Mouse (Mus musculus): ENCODE measurements around the gene Clstn1. TPM values are rescaled to one million over a fixed set of nuclear protein-coding genes. Genes with fewer than 3 reads are reported as not detected.
A peak's percentile ranks its signal among the peaks of the same experiment; 100 is the strongest.

Gene Clstn1
- polyA plus RNA-seq, 1 experiment: 407 TPM

DNA sequence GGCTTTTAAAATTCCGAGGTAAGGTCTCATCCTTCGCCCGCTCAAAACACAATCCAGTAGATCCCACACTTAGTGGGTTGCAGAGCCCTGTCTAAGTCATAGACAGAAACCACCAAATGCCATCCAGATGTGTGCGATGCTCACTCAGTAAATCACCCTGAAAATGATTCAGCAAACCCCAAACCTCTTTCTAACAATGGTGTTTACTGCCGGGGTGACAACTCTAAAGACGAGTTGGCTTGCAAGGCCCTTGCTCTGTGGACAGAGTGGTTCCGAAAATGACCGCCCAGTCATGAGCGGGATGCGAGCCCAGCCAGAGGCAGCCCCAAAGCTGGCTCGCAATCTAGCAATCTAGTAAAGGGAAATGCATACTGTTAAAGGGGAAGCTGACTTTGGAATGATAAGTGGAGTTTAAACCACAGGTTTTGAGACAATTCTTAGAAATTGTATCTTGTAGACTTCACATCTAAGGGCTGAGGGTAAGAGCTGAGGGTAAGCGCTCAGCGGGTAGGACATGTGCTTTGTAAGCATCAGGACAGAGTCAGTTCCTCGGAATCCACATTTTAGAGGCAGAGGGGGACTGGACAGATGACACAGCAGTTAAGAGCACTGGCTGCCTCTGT, 75.8 kb downstream of the Clstn1 start:
- Histone ChIP-seq H3K4me3 (ENCODE audit: insufficient read depth, low read length) (no peak overlapping the region), H3K27ac (ENCODE audit: insufficient read depth, low read length) (no peak overlapping the region), H3K4me1 (ENCODE audit: control insufficient read depth, insufficient read depth, low read length) (no peaks in the 10 kb centered on the region)
- TF ChIP-seq CTCF (IDR thresholded peaks at IDR 0.05; ENCODE audit: extremely low read depth, insufficient read depth, low read length) (no peak), POLR2A (IDR thresholded peaks at IDR 0.05; ENCODE audit: extremely low read depth, insufficient read depth, low read length) (no peak)

DNA sequence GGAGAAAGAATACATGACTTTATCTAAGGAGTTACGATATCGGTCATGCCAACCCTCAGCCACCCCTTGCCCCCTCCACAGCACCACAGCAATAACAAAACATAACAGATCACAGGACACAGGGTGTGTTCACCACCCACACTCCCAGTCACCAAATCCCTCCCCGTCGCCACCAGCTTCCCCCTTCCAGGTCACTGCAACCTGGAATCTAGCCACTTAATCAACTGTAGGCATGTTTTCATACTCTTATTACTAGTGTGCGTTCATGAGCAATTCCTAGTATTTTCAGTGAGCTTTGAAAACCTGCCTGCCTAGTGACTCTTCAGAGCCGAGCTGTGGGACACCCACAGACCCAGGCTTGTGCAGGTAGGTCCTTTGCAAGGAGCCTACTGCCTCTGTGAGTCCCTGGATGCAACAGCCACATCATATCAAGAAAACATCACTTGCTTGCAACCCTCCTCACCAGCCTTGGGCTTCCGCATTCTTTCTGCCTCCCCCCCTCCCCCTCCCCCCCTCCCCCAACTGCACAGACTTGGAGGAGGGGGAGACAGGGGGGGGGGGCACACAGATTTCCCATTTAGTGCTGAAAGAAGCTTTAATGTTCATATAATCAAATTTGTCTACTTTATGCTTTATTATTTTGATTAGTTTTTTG, 77.7 kb downstream of the Clstn1 start:
- H3K27ac ChIP-seq (ENCODE audit: insufficient read depth, low read length): no peak overlapping the region
- H3K4me3 ChIP-seq (ENCODE audit: insufficient read depth, low read length): no peak overlapping the region
- no peaks in the 10 kb centered on the region for H3K4me1 ChIP-seq (ENCODE audit: control insufficient read depth, insufficient read depth, low read length)
- TF ChIP-seq POLR2A (IDR thresholded peaks at IDR 0.05; ENCODE audit: extremely low read depth, insufficient read depth, low read length) (no peak), CTCF (IDR thresholded peaks at IDR 0.05; ENCODE audit: extremely low read depth, insufficient read depth, low read length) (no peak)

DNA sequence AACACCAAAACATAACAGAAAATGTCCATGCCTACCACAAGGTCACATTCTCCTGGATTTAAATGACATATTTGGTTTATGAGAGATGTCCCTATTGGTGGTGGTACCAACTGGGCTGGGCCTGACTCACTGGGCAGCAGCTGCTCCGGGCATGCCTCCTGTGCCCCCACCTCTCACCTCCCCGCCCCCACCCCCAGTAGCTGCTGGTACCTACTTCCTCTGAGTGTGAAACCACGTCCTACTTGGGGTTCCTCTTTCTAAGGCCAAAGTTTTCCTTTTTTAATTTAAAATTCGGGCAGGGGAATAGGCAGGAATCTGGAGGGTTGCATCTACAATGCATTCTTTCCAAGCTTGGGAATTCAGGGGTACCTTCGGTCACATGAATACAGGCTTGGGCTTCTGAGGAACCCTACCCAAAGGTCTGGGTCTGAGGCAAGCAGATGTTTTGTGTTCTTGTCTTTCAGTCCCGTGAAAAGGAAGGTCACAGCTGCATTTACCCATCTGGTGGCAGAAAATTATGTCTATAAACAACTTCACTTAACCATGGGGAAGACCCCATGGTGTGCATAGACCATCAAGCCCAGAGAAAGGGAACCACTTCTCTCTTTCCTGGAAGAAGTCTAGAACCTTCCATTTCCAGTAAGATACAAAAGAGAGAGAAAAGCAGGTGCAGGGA, 78.9 kb downstream of the Clstn1 start:
- Histone ChIP-seq H3K4me3 (ENCODE audit: insufficient read depth, low read length) (no peak overlapping the region), H3K4me1 (ENCODE audit: control insufficient read depth, insufficient read depth, low read length) (no peaks in the 10 kb centered on the region), H3K27ac (ENCODE audit: insufficient read depth, low read length) (no peak overlapping the region)
- no peak for TF ChIP-seq POLR2A (IDR thresholded peaks at IDR 0.05; ENCODE audit: extremely low read depth, insufficient read depth, low read length)
- TF ChIP-seq CTCF (IDR thresholded peaks at IDR 0.05; ENCODE audit: extremely low read depth, insufficient read depth, low read length): no peak

DNA sequence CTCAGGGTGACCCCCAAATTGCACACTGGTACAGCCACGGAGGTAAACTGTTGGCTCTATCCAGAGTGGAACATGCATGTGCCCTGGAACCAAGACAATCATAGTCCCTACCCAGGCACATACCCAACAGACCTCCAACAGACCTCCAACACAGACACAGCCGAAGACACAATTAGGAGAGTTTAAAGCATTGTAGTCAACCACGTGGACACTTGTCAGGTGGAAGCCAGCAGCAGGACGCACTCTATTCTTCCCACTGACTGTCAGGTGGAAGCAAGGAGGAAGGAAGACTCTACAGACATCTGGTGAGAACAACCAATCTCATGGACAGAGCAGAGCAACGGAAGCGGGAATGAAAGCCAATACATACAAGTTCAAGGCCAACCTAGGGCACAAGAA, 79.4 kb downstream of the Clstn1 start:
- TF ChIP-seq CTCF (IDR thresholded peaks at IDR 0.05; ENCODE audit: extremely low read depth, insufficient read depth, low read length) (no peak), POLR2A (IDR thresholded peaks at IDR 0.05; ENCODE audit: extremely low read depth, insufficient read depth, low read length) (no peak)
- no peaks in the 10 kb centered on the region for H3K4me1 ChIP-seq (ENCODE audit: control insufficient read depth, insufficient read depth, low read length)
- no peak overlapping the region for H3K4me3 ChIP-seq (ENCODE audit: insufficient read depth, low read length)
- no peak overlapping the region for H3K27ac ChIP-seq (ENCODE audit: insufficient read depth, low read length)

DNA sequence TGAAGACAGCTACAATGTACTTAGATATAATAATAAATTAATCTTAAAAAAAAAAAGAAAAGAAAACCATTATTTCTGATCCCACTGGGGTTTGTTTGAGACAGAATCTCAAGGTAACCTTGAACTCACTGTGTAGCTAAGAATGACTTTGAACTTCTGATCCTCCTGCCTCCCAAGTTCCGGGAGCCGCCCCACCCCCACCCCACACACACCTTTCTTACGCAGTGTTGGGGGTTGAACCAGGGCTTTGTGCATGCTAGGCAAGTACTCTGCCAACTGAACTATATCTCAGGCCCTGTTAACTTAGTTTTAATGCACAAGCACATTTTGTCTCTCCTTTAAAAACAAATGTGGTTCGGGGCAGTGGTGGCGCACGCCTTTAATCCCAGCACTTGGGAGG, 84.9 kb downstream of the Clstn1 start:
- Histone ChIP-seq H3K4me3 (ENCODE audit: insufficient read depth, low read length) (no peak overlapping the region), H3K27ac (ENCODE audit: insufficient read depth, low read length) (no peak overlapping the region), H3K4me1 (ENCODE audit: control insufficient read depth, insufficient read depth, low read length) (no peaks in the 10 kb centered on the region)
- TF ChIP-seq CTCF (IDR thresholded peaks at IDR 0.05; ENCODE audit: extremely low read depth, insufficient read depth, low read length): no peak
- no peak for TF ChIP-seq POLR2A (IDR thresholded peaks at IDR 0.05; ENCODE audit: extremely low read depth, insufficient read depth, low read length)

DNA sequence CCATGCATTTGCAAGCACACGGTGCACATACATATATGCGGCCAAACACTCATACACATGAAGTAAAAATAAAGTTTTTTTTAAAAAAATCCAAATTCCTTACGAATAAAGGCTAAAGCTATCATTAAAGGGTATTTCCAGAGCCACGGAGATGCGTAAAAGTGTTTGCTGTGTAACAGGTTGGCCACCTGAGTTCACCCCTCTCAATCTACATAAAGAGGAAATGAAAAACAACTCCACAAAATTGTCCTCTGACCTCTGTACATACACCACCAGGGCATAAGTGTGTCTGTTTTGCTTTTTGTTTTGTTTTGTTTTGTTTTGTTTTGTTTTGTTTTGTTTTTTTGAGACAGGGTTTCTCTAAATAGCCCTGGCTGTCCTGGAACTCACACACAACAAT, 86.5 kb downstream of the Clstn1 start:
- no peak overlapping the region for H3K4me3 ChIP-seq (ENCODE audit: insufficient read depth, low read length)
- no peak overlapping the region for H3K27ac ChIP-seq (ENCODE audit: insufficient read depth, low read length)
- H3K4me1 ChIP-seq (ENCODE audit: control insufficient read depth, insufficient read depth, low read length): no peaks in the 10 kb centered on the region
- TF ChIP-seq CTCF (IDR thresholded peaks at IDR 0.05; ENCODE audit: extremely low read depth, insufficient read depth, low read length): no peak

DNA sequence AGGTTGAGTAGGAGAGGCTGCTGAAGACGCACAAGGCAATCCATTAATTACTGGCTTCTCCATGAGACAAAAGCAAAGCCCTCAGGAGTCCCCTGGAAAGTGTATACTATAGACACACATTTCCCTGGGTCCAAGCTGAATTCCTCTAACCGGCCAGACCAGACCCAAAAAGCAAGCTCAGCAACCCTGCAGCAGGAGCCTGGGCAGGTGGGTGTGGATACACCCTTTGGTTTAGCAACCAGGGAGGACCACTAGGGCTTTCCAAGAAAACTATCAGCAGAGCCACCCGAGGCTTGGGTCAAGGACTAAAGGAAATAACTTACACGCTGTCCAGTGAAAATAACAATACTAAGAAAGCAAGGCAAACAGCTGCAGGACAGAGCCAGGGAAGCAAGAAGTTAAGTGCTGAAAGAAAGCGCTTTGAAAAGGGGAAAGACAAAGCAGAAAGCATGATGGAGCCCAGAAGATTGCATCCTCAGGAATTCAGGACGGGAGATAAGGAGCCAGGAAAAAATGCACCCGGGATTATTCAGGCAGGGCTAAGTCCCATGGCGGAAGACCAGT, 88.6 kb downstream of the Clstn1 start:
- TF ChIP-seq CTCF (IDR thresholded peaks at IDR 0.05; ENCODE audit: extremely low read depth, insufficient read depth, low read length) (no peak), POLR2A (IDR thresholded peaks at IDR 0.05; ENCODE audit: extremely low read depth, insufficient read depth, low read length) (no peak)
- peak overlapping the region; percentile 89 for H3K4me3 ChIP-seq (ENCODE audit: insufficient read depth, low read length)
- no peaks in the 10 kb centered on the region for H3K4me1 ChIP-seq (ENCODE audit: control insufficient read depth, insufficient read depth, low read length)
- no peak overlapping the region for H3K27ac ChIP-seq (ENCODE audit: insufficient read depth, low read length)

DNA sequence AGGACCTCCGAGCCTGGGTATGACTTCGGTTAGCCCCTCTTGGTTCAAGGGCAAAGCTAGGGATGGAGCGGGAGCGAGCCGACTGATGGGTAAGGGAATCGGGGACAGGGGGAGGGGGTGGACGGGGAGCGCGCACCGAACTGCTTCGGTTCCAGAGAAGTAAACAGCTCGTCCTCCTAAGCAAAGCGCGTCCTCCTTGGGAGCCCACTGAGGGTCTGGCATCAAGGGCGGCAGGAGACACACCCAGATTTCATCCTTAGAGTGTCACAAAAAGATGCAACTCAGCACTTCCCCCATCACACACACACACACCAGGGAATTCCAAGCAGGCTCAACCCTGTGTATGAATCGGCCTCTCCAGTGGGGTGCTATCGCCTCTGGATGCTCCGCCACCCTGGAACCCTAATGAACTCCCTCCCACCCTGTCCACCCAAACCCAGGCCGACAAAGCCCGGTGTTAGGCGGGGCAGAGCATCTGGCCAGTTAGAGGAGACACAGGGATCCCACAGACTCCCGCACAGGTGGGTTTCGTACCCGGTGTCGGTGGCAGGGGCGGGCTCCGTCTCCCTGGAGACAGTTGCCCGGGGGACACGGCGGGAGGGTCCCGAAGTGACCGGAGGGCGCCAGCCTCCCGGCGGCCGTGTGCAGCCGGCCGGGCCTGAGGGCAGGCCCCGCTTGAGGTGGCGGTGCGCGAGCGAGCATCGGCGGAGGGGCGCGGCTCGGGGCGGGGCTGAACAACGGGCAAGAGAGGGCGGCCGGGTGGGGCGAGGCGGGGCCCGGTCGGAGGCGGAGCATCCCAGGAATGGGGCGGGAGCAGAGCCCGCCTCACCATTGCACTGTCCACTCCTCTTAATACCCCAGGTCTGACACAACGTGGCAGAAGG, 89.4 kb downstream of the Clstn1 start:
- Histone ChIP-seq H3K4me1 (ENCODE audit: control insufficient read depth, insufficient read depth, low read length) (no peaks in the 10 kb centered on the region), H3K4me3 (ENCODE audit: insufficient read depth, low read length) (peak overlapping the region; percentile 89), H3K27ac (ENCODE audit: insufficient read depth, low read length) (0 out of 2 replicates have a peak overlapping the region, but pooled peaks have one; percentile 2)
- TF ChIP-seq CTCF (IDR thresholded peaks at IDR 0.05; ENCODE audit: extremely low read depth, insufficient read depth, low read length) (no peak), POLR2A (IDR thresholded peaks at IDR 0.05; ENCODE audit: extremely low read depth, insufficient read depth, low read length) (no peak)

DNA sequence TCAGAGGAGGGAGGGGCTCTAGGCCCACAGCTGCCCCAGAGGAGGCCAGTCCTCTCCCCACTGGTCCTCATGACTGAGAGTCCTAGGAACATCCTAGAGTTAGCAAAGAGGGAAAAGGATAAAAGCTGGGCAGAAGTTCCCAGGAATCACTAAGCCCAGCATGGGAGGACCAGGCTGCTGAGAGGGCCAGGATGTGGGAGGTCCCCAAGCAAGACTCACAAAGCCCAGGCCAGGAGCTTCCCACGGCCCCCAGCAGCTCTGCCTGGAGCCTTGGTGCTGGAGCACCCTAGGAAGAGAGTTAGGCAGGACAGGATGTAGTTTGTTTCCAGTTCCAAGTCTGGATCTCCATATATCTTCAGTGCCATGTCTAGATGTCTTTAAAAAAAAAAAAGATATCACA, 91.7 kb downstream of the Clstn1 start:
- H3K4me3 ChIP-seq (ENCODE audit: insufficient read depth, low read length): no peak overlapping the region
- no peaks in the 10 kb centered on the region for H3K4me1 ChIP-seq (ENCODE audit: control insufficient read depth, insufficient read depth, low read length)
- H3K27ac ChIP-seq (ENCODE audit: insufficient read depth, low read length): no peak overlapping the region
- TF ChIP-seq CTCF (IDR thresholded peaks at IDR 0.05; ENCODE audit: extremely low read depth, insufficient read depth, low read length) (no peak), POLR2A (IDR thresholded peaks at IDR 0.05; ENCODE audit: extremely low read depth, insufficient read depth, low read length) (no peak)
